Mouse (Mus musculus) retina, postnatal 1 day (tissue): ENCODE data around the gene Dennd1c.
"Not testable (repeated sequence)": the region's sequence is repeated elsewhere in the genome, so short reads cannot be mapped to it uniquely, and the experiment has no call there.

Source experiments
- DNase-seq: peaks from one replicate; pipeline ENCODE4 v3.0.0-alpha.2; 2012

The Dennd1c gene

DNA sequence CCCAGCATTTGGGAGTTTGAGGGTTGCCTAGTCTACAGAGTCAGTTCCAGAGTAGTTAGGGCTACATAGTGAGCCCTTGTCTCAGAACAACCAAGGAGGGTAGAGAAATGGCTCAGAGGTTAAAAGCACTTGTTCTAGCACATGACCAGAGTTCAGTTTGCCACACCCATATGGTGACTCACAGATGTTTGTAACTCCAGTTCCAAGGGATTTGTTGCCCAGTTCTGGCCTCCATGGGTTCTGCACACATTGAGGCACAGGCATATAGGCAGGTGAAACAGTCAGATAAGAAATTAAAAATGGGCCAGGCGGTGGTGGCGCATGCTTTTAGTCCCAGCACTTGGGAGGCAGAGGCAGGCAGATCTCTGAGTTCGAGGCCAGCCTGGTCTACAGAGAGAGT is 15.9 kb upstream of the Dennd1c start:
- no peak for DNase-seq

DNA sequence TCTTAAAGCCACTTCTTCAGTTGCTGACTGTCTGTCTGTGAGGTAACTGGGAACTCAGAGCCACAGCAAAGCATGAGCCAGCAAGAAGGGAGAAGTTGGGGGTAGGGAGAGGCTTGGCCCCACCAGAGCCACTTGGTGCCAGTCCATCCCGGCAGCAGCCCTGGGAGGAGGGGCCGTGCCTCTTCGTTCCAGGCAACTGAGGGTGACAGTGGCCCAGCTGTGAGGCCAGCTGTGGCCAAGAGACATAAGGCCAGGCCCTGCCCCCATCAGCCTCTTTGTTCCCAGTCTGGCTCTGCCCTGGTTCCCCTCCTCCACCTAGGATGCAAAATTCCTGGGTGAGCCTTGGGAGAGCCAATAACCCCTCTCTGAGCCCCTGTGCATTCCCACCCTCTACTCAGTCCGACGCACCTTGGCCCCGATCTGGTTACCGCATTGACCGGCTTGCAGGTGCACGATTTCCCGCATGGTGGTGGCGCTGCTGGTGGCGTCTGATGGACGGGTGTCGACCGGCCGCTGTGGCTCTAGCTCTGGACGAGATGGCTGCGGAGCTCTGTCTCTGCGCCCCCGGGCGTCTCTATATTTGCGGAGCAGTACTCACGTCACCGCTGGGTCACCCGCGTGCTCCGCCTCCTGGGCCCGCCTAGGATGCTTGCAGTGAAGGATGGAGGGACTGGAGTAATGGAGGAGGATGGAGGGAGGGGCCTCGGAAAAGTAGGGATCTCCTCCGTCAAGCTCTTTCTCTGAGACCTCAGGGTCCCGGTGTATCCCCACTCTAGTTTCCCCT is 8.9 kb upstream of the Dennd1c start, which contains the start of gene Tubb4a:
Tubb4a (minus strand) TSS at position 734 of the 784 bp plus-strand sequence.
- peak; percentile 87 for DNase-seq

DNA sequence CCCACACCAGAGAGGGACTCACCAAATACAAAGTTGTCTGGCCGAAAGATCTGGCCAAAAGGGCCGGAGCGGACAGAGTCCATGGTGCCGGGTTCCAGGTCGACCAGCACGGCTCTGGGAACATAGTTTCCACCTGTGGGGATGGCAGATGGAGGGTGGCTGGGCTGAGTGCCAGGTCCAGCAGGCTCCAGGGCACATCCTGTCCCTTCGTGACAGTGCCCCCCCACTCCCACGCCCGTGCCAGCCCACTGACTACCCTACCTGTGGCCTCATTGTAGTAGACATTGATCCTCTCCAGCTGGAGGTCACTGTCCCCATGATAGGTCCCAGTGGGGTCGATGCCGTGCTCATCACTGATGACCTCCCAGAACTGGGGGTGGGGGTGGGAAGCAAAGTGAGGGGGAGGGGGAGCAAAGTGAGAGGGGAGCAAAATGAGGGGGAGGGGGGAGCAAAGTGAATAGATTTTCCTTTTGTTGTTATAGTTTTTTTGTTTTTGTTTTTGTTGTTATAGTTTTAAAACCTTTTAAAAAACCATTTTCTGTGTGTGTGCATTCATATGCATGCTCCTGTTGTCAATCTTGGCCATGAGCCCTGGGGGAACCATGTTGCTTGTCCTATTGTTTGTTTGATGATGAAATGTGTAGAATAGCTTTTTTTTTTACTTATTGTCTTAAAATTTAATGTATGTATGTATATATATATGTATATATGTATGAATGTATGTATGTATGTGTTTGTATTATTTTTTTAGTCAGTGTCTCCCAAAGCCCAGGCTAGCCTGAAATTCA is 7.8 kb upstream of the Dennd1c start:
- no peak for DNase-seq

DNA sequence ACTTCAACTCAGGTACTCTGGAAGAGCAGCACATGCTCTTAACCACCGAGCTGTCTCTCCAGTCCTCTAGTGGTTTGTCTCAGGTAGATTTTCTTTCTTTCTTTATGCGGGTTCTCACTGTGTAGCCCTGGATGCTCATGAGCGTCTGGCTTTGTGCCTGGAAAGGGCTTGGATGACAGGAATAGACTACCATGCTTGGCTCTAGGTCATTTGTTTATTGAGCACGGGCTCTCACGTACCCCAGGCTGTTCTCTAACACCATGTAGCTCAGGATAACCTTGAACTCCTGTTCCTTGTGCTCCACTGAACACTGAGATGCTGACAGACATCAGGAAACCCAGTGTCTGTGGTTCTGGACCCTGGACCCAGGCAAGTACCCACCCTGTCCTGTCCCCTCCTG is 4.2 kb upstream of the Dennd1c start:
- no peak for DNase-seq

DNA sequence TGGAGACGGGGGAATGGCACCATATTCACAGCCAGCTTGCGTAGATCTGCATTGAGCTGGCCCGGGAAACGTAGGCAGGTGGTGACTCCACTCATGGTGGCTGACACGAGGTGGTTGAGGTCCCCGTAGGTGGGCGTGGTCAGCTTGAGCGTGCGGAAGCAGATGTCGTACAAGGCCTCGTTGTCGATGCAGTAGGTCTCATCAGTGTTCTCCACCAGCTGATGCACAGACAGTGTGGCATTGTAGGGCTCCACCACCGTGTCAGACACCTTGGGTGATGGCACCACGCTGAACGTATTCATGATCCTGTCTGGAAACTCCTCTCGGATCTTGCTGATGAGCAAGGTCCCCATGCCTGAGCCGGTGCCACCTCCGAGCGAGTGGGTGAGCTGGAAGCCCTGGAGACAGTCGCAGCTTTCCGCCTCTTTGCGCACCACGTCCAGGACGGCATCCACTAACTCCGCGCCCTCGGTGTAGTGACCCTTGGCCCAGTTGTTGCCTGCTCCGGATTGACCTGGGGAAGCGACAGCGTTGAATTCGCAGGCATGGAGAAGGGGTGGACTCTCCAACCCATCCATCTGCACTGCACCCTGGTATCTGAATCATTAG is 3.0 kb upstream of the Dennd1c start:
- DNase-seq, result no peak

DNA sequence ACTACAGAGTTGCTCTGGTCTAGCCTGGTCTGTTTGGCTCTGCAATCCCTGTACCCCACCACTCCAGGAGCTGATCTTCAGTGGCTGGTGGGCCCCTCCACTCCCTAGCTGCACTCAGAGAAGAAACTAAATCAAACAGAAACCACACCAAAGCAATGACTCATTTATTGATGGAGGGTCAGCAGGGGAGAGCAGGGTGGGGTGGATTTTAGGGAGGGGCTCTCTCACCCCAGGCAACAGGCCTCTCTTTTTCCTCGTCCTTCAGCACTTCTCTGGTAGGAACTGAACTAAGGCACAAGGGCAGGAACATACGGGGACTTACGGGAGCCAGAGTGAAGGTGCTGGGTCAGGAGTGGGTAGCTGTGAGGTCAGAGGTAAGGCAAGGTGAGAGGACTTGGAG is 1.6 kb upstream of the Dennd1c start:
- no peak for DNase-seq

DNA sequence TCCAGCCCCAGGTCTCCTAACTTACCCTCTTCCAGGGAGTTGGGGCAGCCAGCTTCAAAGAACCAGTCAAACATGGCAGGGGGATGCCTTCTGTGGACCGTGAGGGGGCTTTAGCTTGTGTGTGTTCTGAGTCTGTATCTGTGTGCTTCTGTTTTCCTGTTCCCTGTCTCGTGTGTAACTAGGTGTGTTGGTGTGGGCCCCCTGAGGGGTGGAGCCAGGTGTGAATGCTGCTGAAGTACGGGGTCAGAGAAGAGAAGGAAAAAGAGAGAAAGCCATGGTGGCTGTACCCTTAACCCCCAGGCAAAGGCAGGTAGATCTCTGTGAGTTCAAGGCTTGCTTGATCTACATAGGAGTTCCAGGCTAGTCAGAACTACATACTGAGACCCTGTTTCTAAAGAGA is 1.4 kb downstream of the Dennd1c start:
- DNase-seq, result no peak

DNA sequence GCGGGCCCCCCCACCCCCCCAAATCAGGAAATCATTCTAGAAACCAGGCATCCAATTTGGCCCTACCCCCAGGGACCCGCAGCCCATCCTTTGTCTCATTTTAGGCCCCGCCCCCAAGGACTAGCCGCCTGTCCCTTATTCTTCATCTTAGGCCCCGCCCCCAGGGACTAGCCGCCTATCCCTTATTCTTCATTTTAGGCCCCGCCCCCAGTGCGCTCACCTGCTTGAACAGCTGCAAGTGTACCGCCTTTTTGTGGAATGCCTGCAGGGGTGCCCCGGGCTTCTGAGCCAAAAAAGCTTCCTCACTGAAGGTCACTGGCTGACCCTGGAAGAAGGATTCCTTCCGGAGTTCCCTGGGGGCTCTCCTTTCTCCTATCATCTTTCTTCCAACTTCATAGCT is 7.6 kb downstream of the Dennd1c start:
- DNase-seq, result peak; percentile 84

DNA sequence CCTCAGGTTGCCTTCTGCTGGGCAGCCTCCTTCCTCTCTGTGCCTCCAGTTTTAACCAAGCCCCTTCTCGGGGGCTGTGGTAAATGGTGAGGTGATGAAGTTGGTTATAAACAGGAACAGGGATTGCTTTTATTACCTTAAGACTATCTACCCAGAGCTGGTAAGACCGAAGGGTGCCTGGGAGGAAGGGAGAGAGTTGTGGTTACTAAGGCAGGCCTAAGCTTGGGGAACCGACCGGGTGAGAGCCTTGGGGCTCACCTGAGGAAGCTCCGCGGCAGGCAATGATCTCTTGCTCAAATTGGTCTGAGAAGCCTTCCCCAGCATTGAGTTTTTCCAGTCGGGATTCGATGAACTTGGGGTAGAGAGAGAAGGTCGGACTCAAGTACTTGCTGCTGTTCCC is 8.0 kb downstream of the Dennd1c start:
- no peak for DNase-seq

DNA sequence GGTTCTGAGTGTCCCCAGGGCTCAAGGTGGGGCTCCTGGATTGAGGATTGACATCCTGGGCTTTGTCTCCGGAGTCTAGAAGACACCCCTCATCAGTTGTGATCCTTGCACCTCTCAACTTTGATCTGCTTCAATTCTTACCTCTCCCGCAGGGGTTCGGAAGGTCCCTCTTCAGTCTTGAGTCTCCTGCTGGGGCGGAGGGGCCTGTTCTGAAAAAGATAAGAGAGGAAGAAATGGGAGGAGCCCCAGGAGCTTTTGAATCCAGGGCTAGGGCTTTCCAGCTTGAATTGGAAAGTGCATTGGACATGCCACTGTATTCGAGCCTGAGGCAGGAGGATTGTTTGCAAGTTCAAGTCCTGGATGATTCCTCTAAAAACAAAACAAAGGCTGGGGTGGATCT is 11.4 kb downstream of the Dennd1c start:
- DNase-seq, result no peak

DNA sequence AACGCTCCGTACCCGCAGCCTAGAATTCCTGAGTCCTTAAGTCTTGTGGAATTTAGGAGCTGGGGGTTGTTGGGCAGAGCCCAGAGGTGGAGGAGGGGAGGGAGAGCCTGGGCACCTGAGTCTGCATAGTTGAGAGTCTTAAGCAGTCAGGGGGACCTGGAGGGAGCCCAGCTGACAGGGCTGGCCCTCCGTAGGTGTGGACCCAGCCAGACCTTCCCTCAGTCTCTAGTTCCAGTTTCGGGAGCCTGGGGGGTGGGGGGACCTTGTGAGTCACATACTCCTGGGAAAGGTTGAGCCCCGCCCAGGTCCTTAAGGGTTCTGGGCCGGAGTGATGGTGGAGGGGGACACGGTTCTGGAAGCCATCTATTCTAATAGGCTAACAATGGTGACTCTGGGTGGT is 15.3 kb downstream of the Dennd1c start:
- DNase-seq, result no peak

DNA sequence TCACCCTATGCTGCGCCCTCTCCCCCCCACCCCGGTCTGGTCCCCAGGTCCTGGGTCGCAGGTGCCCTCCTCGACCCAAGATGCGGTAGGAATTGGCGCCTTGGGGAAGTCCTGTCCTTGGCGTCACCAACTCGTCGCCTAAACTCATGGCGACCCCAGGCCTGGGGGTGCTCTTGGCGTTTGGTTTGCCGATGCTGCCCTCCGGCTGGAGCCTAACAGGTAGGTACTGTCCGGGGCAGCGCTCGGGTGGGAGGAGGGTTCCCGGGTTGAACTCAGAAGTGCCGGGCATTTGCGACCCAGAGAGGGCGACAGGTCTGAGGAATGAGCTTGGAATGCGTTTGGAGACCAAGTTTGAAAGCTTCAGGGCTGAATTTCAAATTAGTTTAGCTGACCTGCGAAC is 15.8 kb downstream of the Dennd1c start:
- DNase-seq, result no peak

DNA sequence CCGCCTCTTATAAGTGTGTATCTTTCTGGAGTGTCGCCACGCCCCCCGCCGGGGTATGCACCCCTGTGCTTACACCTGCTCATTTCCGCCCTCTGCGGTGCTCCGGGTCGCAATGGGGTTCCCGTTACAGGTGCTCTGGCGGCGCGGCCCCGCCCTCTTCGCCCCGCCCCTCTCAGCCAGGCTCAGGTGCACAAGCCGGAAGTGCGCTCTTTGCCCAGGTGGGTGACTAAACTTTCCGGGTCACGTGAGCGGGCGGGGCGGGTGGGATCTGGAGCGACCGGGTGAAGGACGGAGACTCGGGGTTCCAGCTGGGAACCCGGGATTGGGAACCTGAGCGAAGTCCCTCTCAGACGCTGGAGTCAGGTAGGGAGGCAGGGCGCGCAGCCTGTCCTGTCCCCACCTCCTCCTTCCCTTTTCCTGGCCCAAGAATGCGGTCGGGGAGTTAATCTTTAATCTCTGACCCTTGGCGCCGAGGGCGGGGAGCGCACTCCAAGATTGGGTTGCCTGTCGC is 16.2 kb downstream of the Dennd1c start:
- DNase-seq, result no peak

DNA sequence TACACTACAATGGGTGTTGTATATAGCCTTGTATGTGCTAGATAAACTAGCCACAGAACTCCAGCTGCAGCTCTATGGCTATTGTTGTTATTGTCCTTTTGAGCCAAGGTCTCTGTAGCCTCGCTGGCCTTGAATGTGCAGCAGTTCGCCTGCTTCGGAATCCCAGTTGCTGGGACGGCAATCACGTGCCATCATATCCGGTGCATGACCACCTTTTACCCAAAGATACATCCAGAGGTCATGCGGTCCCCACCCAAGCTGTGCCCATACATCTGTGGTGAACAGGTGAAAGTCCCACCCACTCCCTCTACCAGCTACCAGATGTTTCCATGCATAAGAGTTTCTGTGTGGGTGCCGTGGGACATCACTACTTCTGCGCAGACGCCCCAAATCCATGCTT is 17.2 kb downstream of the Dennd1c start:
- no peak for DNase-seq

DNA sequence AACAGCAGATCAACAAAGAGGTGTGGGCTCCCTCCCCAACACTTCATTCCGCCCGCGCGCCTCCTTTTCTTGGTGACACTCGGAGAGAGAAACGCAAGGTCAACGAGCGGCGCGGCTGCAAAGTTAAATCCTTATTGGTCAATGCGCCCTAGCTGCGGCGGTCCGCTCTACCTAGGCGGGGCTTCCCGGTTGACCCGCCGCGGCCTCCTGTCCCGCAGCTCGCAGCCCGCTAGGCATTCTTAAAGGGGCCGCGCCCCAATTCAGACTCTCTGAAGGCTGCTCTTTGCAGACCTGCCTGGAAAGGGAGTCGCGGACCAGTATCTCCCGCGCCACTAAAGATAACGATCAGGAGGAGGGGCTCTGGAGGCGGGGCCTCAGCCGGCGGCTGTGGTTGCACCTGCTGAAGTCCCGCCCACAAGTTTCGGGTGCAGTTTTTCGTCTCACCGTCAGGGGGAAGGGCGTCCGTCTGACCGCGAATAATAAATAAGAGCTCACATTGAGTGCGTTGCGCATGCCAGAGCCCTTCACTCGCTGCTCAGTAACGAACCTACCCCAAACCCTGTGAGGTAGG is 18.0 kb downstream of the Dennd1c start:
- DNase-seq, result peak; percentile 99

DNA sequence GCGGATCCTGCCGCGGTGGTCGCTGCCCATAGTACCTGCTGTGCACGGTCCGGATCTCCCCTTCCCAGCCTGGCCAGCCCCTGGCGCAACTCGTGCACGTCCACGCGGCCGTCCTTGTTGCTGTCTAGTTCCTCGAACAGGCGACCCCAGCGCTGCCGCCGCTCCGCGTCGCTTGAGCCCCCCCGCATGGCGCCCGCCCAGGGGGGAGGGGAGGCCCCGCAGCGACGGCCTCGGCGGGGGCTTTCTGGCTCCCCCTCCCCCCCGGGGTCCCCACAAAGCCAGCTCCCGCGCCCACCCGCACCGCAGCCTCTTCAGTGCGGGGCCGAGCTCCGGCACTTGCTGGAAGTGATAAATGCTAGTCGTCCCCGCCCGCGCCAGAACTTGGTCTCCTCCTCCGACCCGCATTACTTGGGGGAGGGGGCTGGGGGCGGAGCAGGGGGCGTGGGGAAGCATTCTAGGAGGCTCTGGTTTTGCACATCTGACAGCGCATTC is 18.8 kb downstream of the Dennd1c start, which contains the start of gene Slc25a23:
Slc25a23 (minus strand) TSS at position 378 of the 492 bp plus-strand sequence.
- DNase-seq, result peak; percentile 93

DNA sequence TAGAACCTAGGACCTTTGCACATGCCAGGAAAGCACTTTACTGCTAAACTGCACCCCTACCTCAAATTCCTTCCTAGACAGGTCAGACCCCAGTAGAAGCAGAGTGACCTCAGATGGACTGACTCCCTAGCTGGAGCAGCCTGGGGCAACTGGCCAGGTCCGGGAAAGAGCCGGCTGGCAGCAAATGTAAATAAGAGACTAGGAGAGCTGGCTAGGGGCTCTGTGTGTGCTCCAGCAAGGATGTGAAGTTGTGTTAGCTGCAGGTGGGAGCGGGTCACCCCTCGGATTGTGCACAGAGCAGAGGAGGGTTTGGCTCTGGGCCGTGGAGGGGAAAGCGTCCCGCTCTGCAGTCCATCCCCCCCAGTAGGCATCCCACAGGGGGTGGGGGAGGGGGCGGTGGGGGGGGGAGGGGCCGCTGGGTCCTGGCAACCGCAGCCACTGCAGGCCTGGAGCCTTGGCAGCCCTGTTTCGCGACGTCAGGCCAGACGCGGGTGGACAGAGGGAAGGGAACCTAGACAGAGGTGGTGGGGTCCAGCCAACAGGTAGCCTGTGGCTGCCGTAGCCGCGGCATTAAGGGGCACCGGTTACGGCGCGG is 19.3 kb downstream of the Dennd1c start, which contains the start of gene Crb3:
Crb3 (plus strand) TSS at position 215 of the 595 bp plus-strand sequence.
- peak; percentile 25 for DNase-seq

DNA sequence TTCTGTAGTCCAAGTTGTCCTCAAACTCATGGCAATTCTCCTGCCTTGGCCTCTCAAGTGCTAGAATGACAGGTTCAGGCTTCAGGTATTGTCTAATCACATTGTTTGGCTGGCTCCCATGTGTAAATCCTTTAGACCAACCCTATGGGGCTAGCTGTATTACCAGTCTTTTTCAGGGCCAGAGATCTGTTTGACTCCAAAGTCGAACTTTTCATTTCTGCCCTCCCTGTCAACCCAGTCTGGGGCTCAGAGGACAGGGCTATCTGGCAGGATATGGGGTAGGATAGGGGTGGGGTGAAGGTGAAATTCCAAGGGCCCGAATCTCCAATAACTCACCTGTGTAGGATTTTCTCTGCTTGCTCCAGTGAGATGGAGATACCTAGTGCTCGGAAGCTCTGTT is 22.1 kb downstream of the Dennd1c start:
- no peak for DNase-seq

DNA sequence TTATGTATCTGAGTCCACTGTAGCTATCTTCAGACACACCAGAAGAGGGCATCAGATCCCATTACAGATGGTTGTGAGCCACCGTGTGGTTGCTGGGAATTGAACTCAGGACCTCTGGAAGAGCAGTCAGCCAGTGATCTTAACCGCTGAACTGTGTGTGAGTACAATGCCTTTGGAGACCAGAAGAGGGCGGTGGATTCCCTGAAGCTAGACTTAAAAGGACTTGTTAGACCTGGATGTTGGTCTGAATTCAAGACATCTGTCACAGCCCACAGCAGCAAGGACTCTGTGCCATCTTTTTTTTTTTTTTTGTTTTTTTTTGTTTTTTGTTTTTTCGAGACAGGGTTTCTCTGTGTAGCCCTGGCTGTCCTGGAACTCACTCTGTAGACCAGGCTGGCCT is 26.6 kb downstream of the Dennd1c start:
- not testable (repeated sequence) for DNase-seq

DNA sequence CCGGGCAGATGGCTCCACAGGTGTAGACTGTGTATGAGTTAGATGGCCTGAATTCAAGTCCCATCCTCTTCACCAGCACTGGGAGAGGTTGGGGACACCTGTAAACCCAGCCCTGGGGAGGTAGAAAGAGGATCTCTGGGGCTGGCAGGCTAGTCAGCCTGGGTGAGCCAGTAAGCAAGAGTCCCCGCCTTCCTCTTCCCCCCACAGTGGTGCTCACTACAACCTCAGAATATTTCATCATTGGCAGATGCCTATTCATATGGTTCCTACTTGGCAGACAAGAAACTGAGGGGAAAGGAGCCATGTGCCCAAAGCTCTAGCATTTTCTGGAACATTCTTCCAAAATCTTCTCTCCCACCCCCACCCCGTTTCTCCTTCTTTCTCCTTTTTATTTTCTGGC is 29.5 kb downstream of the Dennd1c start:
- no peak for DNase-seq

DNA sequence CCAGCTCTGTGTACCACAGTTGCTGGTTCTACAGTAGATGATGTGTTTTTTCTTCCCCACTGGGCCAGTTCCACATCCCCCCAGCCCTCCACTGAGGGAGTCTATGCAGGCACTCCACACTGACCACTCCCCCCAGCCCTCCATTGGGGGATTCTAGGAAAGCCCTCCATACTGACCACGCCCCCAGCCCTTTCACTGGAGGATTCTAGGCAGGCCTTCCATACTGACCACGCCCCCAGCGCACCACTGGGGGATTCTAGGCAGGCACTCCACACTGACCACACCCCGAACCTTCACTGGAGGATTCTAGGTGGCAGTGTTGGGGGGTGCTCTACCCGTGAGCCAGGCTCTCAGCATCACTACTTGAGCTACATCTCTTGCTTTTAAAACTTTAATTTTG is 30.9 kb downstream of the Dennd1c start:
- peak; percentile 44 for DNase-seq

DNA sequence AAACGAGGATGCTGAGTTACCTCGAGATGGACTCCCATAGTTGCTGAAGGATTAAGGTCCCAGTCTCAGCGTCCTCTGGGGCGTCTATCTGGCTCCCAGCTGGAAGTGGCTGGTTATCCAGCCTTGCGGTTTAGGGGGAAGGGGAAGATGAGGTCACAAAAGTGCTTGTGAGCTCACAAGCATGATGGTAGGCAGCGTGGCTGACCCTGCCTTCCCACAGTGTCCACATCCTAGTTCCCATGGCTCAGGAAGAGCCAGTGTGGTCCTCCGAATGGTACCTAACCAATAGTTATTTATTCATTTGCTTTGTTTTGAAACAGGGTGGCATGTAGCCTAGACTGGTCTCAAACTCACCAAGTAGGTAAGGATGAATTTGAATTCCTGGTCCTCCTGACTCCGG is 36.8 kb downstream of the Dennd1c start, which contains the start of gene Slc25a41:
Slc25a41 (minus strand) TSS at position 101 of the 400 bp plus-strand sequence.
- no peak for DNase-seq
